ENCODE assay signal across 9 mouse cellular contexts in genomic region chr7:134709226-134709853, GRCm38 (mm10). TPM values are rescaled to one million over a fixed set of nuclear protein-coding genes. Genes with fewer than 3 reads are reported as not detected.
DNase-seq lines count a peak whose midpoint lies in the region; ATAC-seq and TF ChIP-seq lines count a peak whose summit lies in the region.
"Had no signal": no experiment of that assay in that cellular context is flagged by ENCODE, and none has a peak within 500 bp of the region (broad histone marks: within the 10 kb centered on the region; RNA-seq: fewer than 3 reads in every experiment).

No protein-coding gene starts in this region.

- DNase-seq in liver = no peak
- peak; percentile 64 for DNase-seq in forebrain, postnatal 0 days
- DNase-seq in layer of hippocampus, postnatal 36 days = peak; percentile 48 to 68
- peak; percentile 36 to 56 for DNase-seq in right cerebral cortex, adult 2 months (ENCODE audit: low spot score in 2 of 2)
- no peak for DNase-seq in adrenal gland, adult 8-10 months
- no peak for DNase-seq in adrenal gland, postnatal 36 days
- DNase-seq: lung, embryonic 14.5 days had no signal

- no peak for TF ChIP-seq CTCF in forebrain, postnatal 0 days (IDR thresholded peaks at IDR 0.05; ENCODE audit: low read depth)

- H3K27ac ChIP-seq in liver, embryonic 16.5 days (ENCODE audit: low read length) = no peak overlapping the region
- H3K27ac ChIP-seq in forebrain, postnatal 0 days (ENCODE audit: low read depth, low read length) = no peak overlapping the region

- H3K9ac ChIP-seq in liver, embryonic 16.5 days (ENCODE audit: low read depth, low read length) = no peak overlapping the region
- no peak overlapping the region for H3K9ac ChIP-seq in forebrain, postnatal 0 days
- H3K9ac ChIP-seq: lung, embryonic 14.5 days had no signal

- H3K9me3 ChIP-seq in liver, embryonic 16.5 days (replicated peaks; ENCODE audit: control insufficient read depth, low read length) = no peaks in the 10 kb centered on the region
- H3K9me3 ChIP-seq in forebrain, postnatal 0 days (ENCODE audit: low read length) = no peaks in the 10 kb centered on the region

- ATAC-seq in liver, embryonic 16.5 days (ENCODE audit: low read depth) = 0 out of 2 replicates have a peak, but pooled peaks have one; percentile 19
- peak; percentile 98 for ATAC-seq in forebrain, postnatal 0 days
- no peak for ATAC-seq in activated CD4-positive, CD25-positive, alpha-beta regulatory T cell, adult 4 months

- H3K36me3 ChIP-seq in liver, embryonic 16.5 days (ENCODE audit: control insufficient read depth, insufficient read depth) = no peaks in the 10 kb centered on the region
- H3K36me3 ChIP-seq in forebrain, postnatal 0 days (ENCODE audit: insufficient read depth) = no peaks in the 10 kb centered on the region

- no peaks in the 10 kb centered on the region for H3K4me1 ChIP-seq in liver, embryonic 16.5 days (ENCODE audit: control insufficient read depth, low read depth, low read length)
- H3K4me1 ChIP-seq in forebrain, postnatal 0 days (ENCODE audit: insufficient read depth) = no peaks in the 10 kb centered on the region

- H3K27me3 ChIP-seq in liver, embryonic 16.5 days (ENCODE audit: control insufficient read depth, insufficient read depth, low read depth, low read length) = no peaks in the 10 kb centered on the region
- H3K27me3 ChIP-seq in forebrain, postnatal 0 days (ENCODE audit: insufficient read depth, low read length) = no peaks in the 10 kb centered on the region

- no peak overlapping the region for H3K4me3 ChIP-seq in liver, embryonic 16.5 days (ENCODE audit: low read depth, low read length)
- H3K4me3 ChIP-seq in forebrain, postnatal 0 days (ENCODE audit: low read depth, low read length) = no peak overlapping the region

- H3K4me2 ChIP-seq in liver, embryonic 16.5 days (ENCODE audit: low read depth, low read length) = no peak overlapping the region
- H3K4me2 ChIP-seq in forebrain, postnatal 0 days (ENCODE audit: low read depth) = no peak overlapping the region
- H3K4me2 ChIP-seq: lung, embryonic 14.5 days had no signal

- 36% methylated on average over 5 of the region's 5 CpGs for WGBS in liver, embryonic 16.5 days (ENCODE audit: insufficient replicate concordance)
- WGBS in forebrain, postnatal 0 days = 25% methylated on average over 5 of the region's 5 CpGs

RNA-seq across cellular contexts. Expression of gene Dock1, which starts 38.9 kb away (rescaled TPM):
- 3.7 and 3.9 TPM in 2 replicates for polyA plus RNA-seq in liver, embryonic 16.5 days (2015; fragmentation: Nextera tagmentation; extraction: Ambion mirVana)
- total RNA-seq in forebrain, postnatal 0 days (2014; rRNA removed) = 10.5 and 12.6 TPM in 2 replicates
- polyA plus RNA-seq in forebrain, postnatal 0 days (2015; fragmentation: Nextera tagmentation; extraction: Ambion mirVana) = 3.6 and 5.5 TPM in 2 replicates
- total RNA-seq in layer of hippocampus, postnatal 36 days (2021) = 10 to 100 TPM; 24.4 to 26.3 TPM
- total RNA-seq in adrenal gland, adult 8-10 months (2022) = 100 to 1,000 TPM; 156 to 259 (median 216) TPM
- total RNA-seq in adrenal gland, postnatal 36 days (2021) = 100 to 1,000 TPM; 148 to 181 TPM
- under 1 TPM in 1 of 2 experiments, not detected in 1; 0.09 TPM for polyA plus RNA-seq in activated CD4-positive, CD25-positive, alpha-beta regulatory T cell, adult 4 months (2017; shearing (Covaris generic))

Comparison
In these comparisons a context has a peak if more than half of its experiments do, and no peak if none do; other contexts are left out.
1. DNase-seq: peak in forebrain, postnatal 0 days (single experiment), layer of hippocampus, postnatal 36 days (2 of 2) and right cerebral cortex, adult 2 months (2 of 2); none in liver (single experiment), adrenal gland, adult 8-10 months (single experiment) and adrenal gland, postnatal 36 days (0 of 2).
2. RNA of gene Dock1, which starts 38.9 kb away (total RNA-seq): 156 to 259 TPM in adrenal gland, adult 8-10 months and 148 to 181 TPM in adrenal gland, postnatal 36 days; 24.4 to 26.3 TPM in layer of hippocampus, postnatal 36 days and 10.5 to 12.6 TPM in forebrain, postnatal 0 days; every median in the first group is over 4 times any median in the second.